ENCODE assay signal across 8 mouse cellular contexts in the genomic region with DNA sequence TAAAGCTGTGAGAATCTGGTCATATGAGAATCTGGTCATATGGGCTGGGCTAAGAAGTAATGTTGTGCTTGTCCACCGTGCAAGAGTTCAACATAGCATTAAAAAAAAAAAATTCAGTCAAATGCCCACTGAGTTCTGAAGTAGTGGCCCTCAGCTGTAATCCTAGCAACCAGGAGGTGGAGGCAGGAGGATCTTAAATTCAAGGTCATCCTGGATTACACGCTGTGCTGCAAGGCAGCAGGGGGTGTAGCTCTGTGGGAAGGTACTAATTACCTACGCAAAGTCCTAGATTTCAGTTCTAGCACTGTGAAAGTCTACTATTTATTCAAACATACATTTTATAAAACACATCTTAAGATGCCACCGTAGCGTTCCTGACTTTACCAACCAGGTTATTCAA. TPM values are rescaled to one million over a fixed set of nuclear protein-coding genes. Genes with fewer than 3 reads are reported as not detected.
A peak's percentile ranks its signal among the peaks of the same experiment; 100 is the strongest.
DNase-seq lines count a peak whose midpoint lies in the region; ATAC-seq and TF ChIP-seq lines count a peak whose summit lies in the region.

No protein-coding gene starts in this region.

- peak overlapping the region; percentile 77 for H3ac ChIP-seq in myocyte (ENCODE audit: control insufficient read depth, insufficient read length)

- peaks cover 16% of the 10 kb centered on the region for H3K79me2 ChIP-seq in myocyte (ENCODE audit: control insufficient read depth, insufficient read depth)

- H3K9me3 ChIP-seq in kidney, embryonic 16.5 days (ENCODE audit: low read length) = no peaks in the 10 kb centered on the region
- no peaks in the 10 kb centered on the region for H3K9me3 ChIP-seq in hindbrain, postnatal 0 days (ENCODE audit: low read length)

- ATAC-seq in kidney, embryonic 16.5 days (ENCODE audit: low FRiP score, low TSS enrichment) = no peak
- no peak for ATAC-seq in hindbrain, postnatal 0 days

- peak overlapping the region; percentile 85 for H3K4me2 ChIP-seq in kidney, embryonic 16.5 days (replicated peaks; ENCODE audit: low read depth, low read length)
- H3K4me2 ChIP-seq in hindbrain, postnatal 0 days (ENCODE audit: low read depth, low read length) = peak overlapping the region; percentile 81
- H3K4me2 ChIP-seq in myocyte (ENCODE audit: low read depth) = peak overlapping the region; percentile 77

- no peak for DNase-seq in kidney, postnatal 14 days
- peak; percentile 34 for DNase-seq in brain, adult 2 months (ENCODE audit: low read depth, low spot score)
- DNase-seq in hindbrain, postnatal 0 days (ENCODE audit: low spot score) = peak; percentile 20
- no peak for DNase-seq in ovary, adult 18-20 months (ENCODE audit: low spot score)
- no peak for DNase-seq in thymus, postnatal 36 days
- no peak for DNase-seq in embryo, embryonic 10.5 days (ENCODE audit: low spot score)

- peak overlapping the region; percentile 77 for H3K4me3 ChIP-seq in kidney, embryonic 16.5 days (ENCODE audit: low read length)
- peak overlapping the region; percentile 58 for H3K4me3 ChIP-seq in hindbrain, postnatal 0 days (ENCODE audit: low read length)
- H3K4me3 ChIP-seq in myocyte = peak overlapping the region; percentile 53

- H3K4me1 ChIP-seq in kidney, embryonic 16.5 days (ENCODE audit: insufficient read depth, low read length) = peaks cover 9% of the 10 kb centered on the region
- H3K4me1 ChIP-seq in hindbrain, postnatal 0 days (ENCODE audit: insufficient read depth, low read length) = peaks cover 13% of the 10 kb centered on the region

- no peak for TF ChIP-seq POLR2A in myocyte (IDR thresholded peaks at IDR 0.05; ENCODE audit: insufficient read length, low read depth)

- H3K9ac ChIP-seq in kidney, embryonic 16.5 days (replicated peaks; ENCODE audit: low read length) = peak overlapping the region; percentile 58
- peak overlapping the region; percentile 48 for H3K9ac ChIP-seq in hindbrain, postnatal 0 days (replicated peaks; ENCODE audit: low read length)

- H3K27ac ChIP-seq in kidney, embryonic 16.5 days (ENCODE audit: low read length) = no peak overlapping the region
- peak overlapping the region; percentile 77; the same call in 1 of the 2 replicates for H3K27ac ChIP-seq in hindbrain, postnatal 0 days

- WGBS in kidney, embryonic 16.5 days = 17% methylated on average over 5 of the region's 5 CpGs
- 14% methylated on average over 5 of the region's 5 CpGs for WGBS in hindbrain, postnatal 0 days

- no peaks in the 10 kb centered on the region; the same call in 1 of the 2 replicates for H3K27me3 ChIP-seq in kidney, embryonic 16.5 days (ENCODE audit: insufficient read depth, low read length)
- H3K27me3 ChIP-seq in hindbrain, postnatal 0 days (ENCODE audit: insufficient read depth, low read length) = no peaks in the 10 kb centered on the region
- H3K27me3 ChIP-seq in myocyte (ENCODE audit: control insufficient read depth, insufficient read depth, insufficient read length) = no peaks in the 10 kb centered on the region

- peak; percentile 21; the same call in 1 of the 2 replicates for TF ChIP-seq CTCF in hindbrain, postnatal 0 days (IDR thresholded peaks at IDR 0.05; ENCODE audit: low read depth)

- H3K36me3 ChIP-seq in kidney, embryonic 16.5 days (ENCODE audit: insufficient read depth, low read length) = no peaks in the 10 kb centered on the region
- H3K36me3 ChIP-seq in hindbrain, postnatal 0 days (ENCODE audit: insufficient read depth, low read length) = peaks cover under 1% of the 10 kb centered on the region; the same call in 1 of the 2 replicates
- peaks cover 4% of the 10 kb centered on the region for H3K36me3 ChIP-seq in myocyte (ENCODE audit: control insufficient read depth, insufficient read depth)

TF ChIP-seq in myocyte, 11 proteins besides CTCF, POLR2A, EP300 and RAD21:
- TF ChIP-seq CEBPB (IDR thresholded peaks at IDR 0.05; ENCODE audit: insufficient read depth, poor library complexity, severe bottlenecking) (no peak), USF1 (IDR thresholded peaks at IDR 0.05; ENCODE audit: low read depth) (no peak), E2F4 (IDR thresholded peaks at IDR 0.05; ENCODE audit: insufficient read depth) (no peak), SRF (IDR thresholded peaks at IDR 0.05; ENCODE audit: control insufficient read depth, insufficient read length, low read depth) (no peak), MYOD1 (IDR thresholded peaks at IDR 0.05; ENCODE audit: control insufficient read depth in 1 of 3, insufficient read length in 2 of 3, low read depth in 2 of 3) (no peak), REST (IDR thresholded peaks at IDR 0.05; ENCODE audit: insufficient read depth, insufficient read length) (no peak), MYOG (IDR thresholded peaks at IDR 0.05; ENCODE audit: control insufficient read depth in 1 of 3, insufficient read depth in 1 of 3, insufficient read length in 2 of 3, low read depth in 2 of 3) (no peak), MAX (IDR thresholded peaks at IDR 0.05; ENCODE audit: low read depth) (no peak), TCF12 (IDR thresholded peaks at IDR 0.05; ENCODE audit: insufficient read depth, poor library complexity, severe bottlenecking) (no peak), TCF3 (IDR thresholded peaks at IDR 0.05; ENCODE audit: insufficient read length, low read depth) (no peak), POLR2AphosphoS2 (IDR thresholded peaks at IDR 0.05; ENCODE audit: insufficient read length, low read depth) (no peak)

RNA-seq across cellular contexts. Expression of a gene that starts 0.8 kb away (rescaled TPM):
- polyA plus RNA-seq in kidney, embryonic 16.5 days (2015; fragmentation: Nextera tagmentation; extraction: Ambion mirVana) = 27.4 and 31.6 TPM in 2 replicates
- total RNA-seq in hindbrain, postnatal 0 days (2014; rRNA removed) = 15.1 and 19.0 TPM in 2 replicates
- polyA plus RNA-seq in hindbrain, postnatal 0 days (2015; fragmentation: Nextera tagmentation; extraction: Ambion mirVana) = 53.6 and 61.1 TPM in 2 replicates
- 4.5 TPM for polyA plus RNA-seq in myocyte (2012; fragmentation: generic; extraction: Trizol)

RNA-seq across cellular contexts. Expression of a gene that starts 13.4 kb away (rescaled TPM):
- 35.9 and 38.6 TPM in 2 replicates for polyA plus RNA-seq in kidney, embryonic 16.5 days (2015; fragmentation: Nextera tagmentation; extraction: Ambion mirVana)
- total RNA-seq in hindbrain, postnatal 0 days (2014; rRNA removed) = 28.5 and 28.9 TPM in 2 replicates
- 32.3 TPM in 2 replicates for polyA plus RNA-seq in hindbrain, postnatal 0 days (2015; fragmentation: Nextera tagmentation; extraction: Ambion mirVana)
- 16.0 TPM for polyA plus RNA-seq in myocyte (2012; fragmentation: generic; extraction: Trizol)

RNA-seq across cellular contexts. Expression of a gene that starts 45.3 kb away (rescaled TPM):
- polyA plus RNA-seq in kidney, embryonic 16.5 days (2015; fragmentation: Nextera tagmentation; extraction: Ambion mirVana) = 7.0 and 7.6 TPM in 2 replicates
- total RNA-seq in hindbrain, postnatal 0 days (2014; rRNA removed) = 31.2 and 32.7 TPM in 2 replicates
- 6.9 and 7.1 TPM in 2 replicates for polyA plus RNA-seq in hindbrain, postnatal 0 days (2015; fragmentation: Nextera tagmentation; extraction: Ambion mirVana)
- 7.2 TPM for polyA plus RNA-seq in myocyte (2012; fragmentation: generic; extraction: Trizol)

Comparison
In these comparisons a context has a peak if more than half of its experiments do, and no peak if none do; other contexts are left out.
1. DNase-seq: peak in brain, adult 2 months (single experiment) and hindbrain, postnatal 0 days (single experiment); none in kidney, postnatal 14 days (single experiment), ovary, adult 18-20 months (single experiment), thymus, postnatal 36 days (0 of 2) and embryo, embryonic 10.5 days (single experiment).
2. Peak in every context shown above with its lines, with median percentiles within 50 percentile points of each other: H3K4me2 ChIP-seq and H3K4me3 ChIP-seq.